Mouse (Mus musculus): ENCODE results near the gene Gprin2. TPM values are rescaled to one million over a fixed set of nuclear protein-coding genes. Genes with fewer than 3 reads are reported as not detected.

Gprin2 gene
- polyA plus RNA-seq (2014; fragmentation: Nextera tagmentation; extraction: Ambion mirVana): 0.54 and 1.1 TPM in 2 replicates

DNA sequence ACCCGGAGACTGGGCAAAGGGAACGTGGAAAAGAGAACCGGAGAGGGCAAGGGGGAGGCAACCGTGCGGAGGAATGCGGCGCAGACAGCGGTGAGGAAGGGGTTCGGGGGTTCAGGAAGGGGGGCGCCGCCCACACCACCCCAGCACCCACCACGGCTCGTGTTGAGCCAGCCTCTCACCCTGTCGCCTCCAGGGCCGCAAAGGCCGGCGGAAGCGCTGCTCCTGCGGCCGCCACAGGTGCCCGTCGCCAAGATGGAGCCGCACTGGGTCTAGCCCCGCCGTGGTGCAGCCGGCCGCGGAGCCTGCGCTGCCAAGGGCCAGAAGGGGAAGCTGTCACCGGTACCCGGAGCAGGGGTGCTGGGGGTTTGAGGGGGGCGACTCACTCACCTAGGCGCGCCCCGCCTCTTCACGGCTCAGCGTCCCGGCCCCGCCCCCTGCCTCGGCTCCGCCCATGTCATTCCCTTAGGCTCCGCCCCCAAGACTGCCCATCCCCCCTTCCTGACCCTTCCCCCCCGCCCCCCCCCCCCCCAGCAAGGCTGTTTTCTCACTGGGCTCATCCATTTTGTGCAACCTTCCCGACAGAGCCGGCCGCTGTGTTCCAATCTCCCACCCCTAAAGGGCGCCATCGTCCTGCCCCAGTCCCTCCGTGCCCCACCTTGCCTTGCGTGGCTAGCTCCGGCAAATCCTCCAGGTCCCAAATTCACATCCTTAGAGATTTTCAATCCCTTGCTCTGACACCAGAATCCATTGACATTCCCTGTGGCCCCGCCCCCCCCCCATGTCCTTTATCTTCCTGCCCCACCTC lies at the start of gene Gprin2:
Gene Gprin2, minus strand, starts transcription at position 423 of the 805 bp plus-strand sequence.
- H3K9ac ChIP-seq (ENCODE audit: low read length): peak within 1 kb of the TSS; percentile 67
- 0 out of 2 replicates have a peak, but pooled peaks cover 2% of the 10 kb centered on the region for H3K27me3 ChIP-seq (ENCODE audit: control insufficient read depth, insufficient read depth, low read length)
- H3K4me1 ChIP-seq (ENCODE audit: control insufficient read depth, insufficient read depth, low read length): no peaks in the 10 kb centered on the region
- 0 out of 2 replicates have a peak within 1 kb of the TSS, but pooled peaks have one; percentile 44 for H3K27ac ChIP-seq (ENCODE audit: low read depth, low read length)
- 3% methylated on average over 34 of the region's 52 CpGs for WGBS
- ATAC-seq (ENCODE audit: insufficient read depth, low FRiP score, low TSS enrichment) (peak; percentile 73), DNase-seq (ENCODE audit: low spot score) (peak; percentile 46)
- peak within 1 kb of the TSS; percentile 96 for H3K4me2 ChIP-seq (ENCODE audit: low read depth)
- H3K9me3 ChIP-seq (ENCODE audit: control insufficient read depth, low read length): no peaks in the 10 kb centered on the region
- peak within 1 kb of the TSS; percentile 70 for H3K4me3 ChIP-seq (ENCODE audit: low read depth, low read length)
- H3K36me3 ChIP-seq (ENCODE audit: control insufficient read depth, insufficient read depth, low read length): no peaks in the 10 kb centered on the region

DNA sequence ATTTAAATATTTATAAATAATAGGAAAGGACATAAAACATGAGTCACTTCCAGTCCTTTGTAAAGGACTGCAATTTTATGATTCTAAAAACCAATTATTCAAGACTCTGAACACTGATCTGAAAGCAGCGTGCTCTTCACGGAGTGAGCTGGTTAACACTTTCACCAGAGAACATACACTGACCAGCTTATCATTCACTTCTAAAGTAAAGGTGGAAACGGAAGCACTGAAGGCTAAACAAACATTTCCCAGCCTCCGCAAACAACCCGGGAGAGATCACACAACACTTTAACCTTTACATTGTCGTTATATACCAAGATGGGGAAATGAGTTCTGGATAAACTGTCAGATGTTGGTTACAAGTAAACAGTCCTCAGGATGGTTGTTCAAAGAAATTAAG lies 39.2 kb upstream of the Gprin2 start:
- Histone ChIP-seq H3K9ac (ENCODE audit: low read length) (no peak overlapping the region), H3K36me3 (ENCODE audit: control insufficient read depth, insufficient read depth, low read length) (no peaks in the 10 kb centered on the region), H3K27ac (ENCODE audit: low read depth, low read length) (no peak overlapping the region), H3K4me3 (ENCODE audit: low read depth, low read length) (no peak overlapping the region), H3K27me3 (ENCODE audit: control insufficient read depth, insufficient read depth, low read length) (no peaks in the 10 kb centered on the region), H3K4me1 (ENCODE audit: control insufficient read depth, insufficient read depth, low read length) (no peaks in the 10 kb centered on the region), H3K9me3 (ENCODE audit: control insufficient read depth, low read length) (no peaks in the 10 kb centered on the region), H3K4me2 (ENCODE audit: low read depth) (no peak overlapping the region)
- DNase-seq (ENCODE audit: low spot score) (no peak), ATAC-seq (ENCODE audit: insufficient read depth, low FRiP score, low TSS enrichment) (no peak)
- WGBS: 85% methylated on average over 6 of the region's 6 CpGs

DNA sequence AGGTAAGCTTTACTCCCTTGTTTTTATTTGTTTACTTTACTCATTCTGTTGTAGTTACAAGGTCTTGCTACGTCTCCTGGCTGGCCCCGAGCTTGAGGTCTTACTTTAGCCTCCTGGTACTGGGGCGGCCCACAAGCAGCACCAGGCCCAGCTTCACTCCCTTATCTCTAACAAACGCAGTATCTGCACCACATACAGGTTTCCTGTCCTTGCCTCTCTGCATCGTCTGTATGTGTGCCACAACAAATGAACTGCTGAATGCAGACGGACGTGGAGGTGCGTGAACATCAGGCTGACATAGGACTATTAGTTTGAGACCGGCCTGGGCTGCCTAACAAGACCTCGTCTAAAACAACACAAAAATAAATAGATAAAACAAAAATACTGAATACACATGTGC lies 38.8 kb upstream of the Gprin2 start:
- ATAC-seq (ENCODE audit: insufficient read depth, low FRiP score, low TSS enrichment): no peak

DNA sequence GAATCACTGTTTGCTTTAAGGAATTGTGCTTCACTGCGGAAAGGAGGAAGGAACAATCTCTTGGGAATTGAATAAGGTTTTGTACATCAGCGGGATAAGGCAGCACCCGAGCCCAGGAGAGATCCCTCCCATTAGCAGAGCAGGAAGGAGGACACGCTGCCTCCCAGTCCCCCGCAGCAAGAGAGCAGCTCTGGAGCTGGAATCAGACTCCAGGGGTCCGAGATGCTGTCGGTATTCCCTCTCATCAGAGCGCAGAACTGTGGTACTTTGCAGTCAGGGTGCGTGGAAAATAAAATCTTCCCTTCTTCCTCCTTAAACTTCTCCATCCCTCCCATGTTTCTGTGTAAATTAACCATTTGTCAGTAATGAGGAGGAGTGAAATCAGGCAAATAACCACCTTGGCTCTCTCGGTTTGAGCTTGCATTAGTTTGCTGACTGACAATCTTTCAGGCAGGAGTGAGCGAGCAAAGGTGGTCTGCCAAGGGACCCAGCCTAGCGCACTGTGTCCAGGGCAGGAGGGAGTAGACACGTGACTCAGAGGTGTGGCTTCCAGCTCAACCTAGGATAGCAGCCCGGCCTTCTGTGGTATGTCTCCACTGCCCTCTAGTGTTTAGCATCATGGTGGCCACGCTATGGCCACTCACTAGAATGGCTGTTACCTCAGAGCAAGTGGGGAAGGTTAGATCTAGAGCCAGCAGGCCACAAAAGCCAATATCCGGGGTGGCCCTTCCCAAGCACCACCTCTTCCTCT lies 33.4 kb upstream of the Gprin2 start:
- Histone ChIP-seq H3K27ac (ENCODE audit: low read depth, low read length) (no peak overlapping the region), H3K4me2 (ENCODE audit: low read depth) (peak overlapping the region; percentile 56), H3K9ac (ENCODE audit: low read length) (no peak overlapping the region), H3K27me3 (ENCODE audit: control insufficient read depth, insufficient read depth, low read length) (no peaks in the 10 kb centered on the region), H3K4me1 (ENCODE audit: control insufficient read depth, insufficient read depth, low read length) (no peaks in the 10 kb centered on the region), H3K36me3 (ENCODE audit: control insufficient read depth, insufficient read depth, low read length) (no peaks in the 10 kb centered on the region), H3K9me3 (ENCODE audit: control insufficient read depth, low read length) (no peaks in the 10 kb centered on the region), H3K4me3 (ENCODE audit: low read depth, low read length) (peak overlapping the region; percentile 25)
- DNase-seq (ENCODE audit: low spot score): peak; percentile 81
- ATAC-seq (ENCODE audit: insufficient read depth, low FRiP score, low TSS enrichment): peak; percentile 99
- 2% methylated on average over 16 of the region's 16 CpGs for WGBS

More for the DNA sequence above, 38.8 kb upstream of the Gprin2 start:
- Histone ChIP-seq H3K9ac (ENCODE audit: low read length) (no peak overlapping the region), H3K4me3 (ENCODE audit: low read depth, low read length) (no peak overlapping the region), H3K4me2 (ENCODE audit: low read depth) (no peak overlapping the region), H3K27ac (ENCODE audit: low read depth, low read length) (no peak overlapping the region), H3K36me3 (ENCODE audit: control insufficient read depth, insufficient read depth, low read length) (no peaks in the 10 kb centered on the region), H3K4me1 (ENCODE audit: control insufficient read depth, insufficient read depth, low read length) (no peaks in the 10 kb centered on the region), H3K27me3 (ENCODE audit: control insufficient read depth, insufficient read depth, low read length) (no peaks in the 10 kb centered on the region), H3K9me3 (ENCODE audit: control insufficient read depth, low read length) (no peaks in the 10 kb centered on the region)
- DNase-seq (ENCODE audit: low spot score): no peak
- WGBS: 89% methylated on average over 10 of the region's 10 CpGs

DNA sequence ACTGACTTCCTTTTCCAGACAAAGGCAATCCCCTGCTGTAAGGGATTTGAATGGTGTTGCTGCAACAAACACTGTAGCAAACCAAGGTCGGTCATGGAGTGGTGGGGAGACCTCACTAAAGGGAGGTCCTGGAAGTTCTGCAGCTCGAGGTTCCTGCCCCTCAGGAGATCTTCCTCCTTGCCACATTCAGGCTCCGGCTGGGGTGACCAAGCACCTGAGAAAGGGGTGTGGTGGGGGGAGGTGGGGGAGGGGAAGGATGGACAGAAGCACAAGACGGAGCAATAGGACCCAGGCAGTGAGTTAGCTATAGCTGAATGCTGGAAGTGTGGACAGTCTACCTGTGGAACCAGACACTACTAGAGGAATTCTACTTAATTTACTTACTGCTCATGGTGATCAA lies 32.4 kb upstream of the Gprin2 start:
- 65% methylated on average over 4 of the region's 4 CpGs for WGBS
- H3K4me2 ChIP-seq (ENCODE audit: low read depth): no peak overlapping the region

DNA sequence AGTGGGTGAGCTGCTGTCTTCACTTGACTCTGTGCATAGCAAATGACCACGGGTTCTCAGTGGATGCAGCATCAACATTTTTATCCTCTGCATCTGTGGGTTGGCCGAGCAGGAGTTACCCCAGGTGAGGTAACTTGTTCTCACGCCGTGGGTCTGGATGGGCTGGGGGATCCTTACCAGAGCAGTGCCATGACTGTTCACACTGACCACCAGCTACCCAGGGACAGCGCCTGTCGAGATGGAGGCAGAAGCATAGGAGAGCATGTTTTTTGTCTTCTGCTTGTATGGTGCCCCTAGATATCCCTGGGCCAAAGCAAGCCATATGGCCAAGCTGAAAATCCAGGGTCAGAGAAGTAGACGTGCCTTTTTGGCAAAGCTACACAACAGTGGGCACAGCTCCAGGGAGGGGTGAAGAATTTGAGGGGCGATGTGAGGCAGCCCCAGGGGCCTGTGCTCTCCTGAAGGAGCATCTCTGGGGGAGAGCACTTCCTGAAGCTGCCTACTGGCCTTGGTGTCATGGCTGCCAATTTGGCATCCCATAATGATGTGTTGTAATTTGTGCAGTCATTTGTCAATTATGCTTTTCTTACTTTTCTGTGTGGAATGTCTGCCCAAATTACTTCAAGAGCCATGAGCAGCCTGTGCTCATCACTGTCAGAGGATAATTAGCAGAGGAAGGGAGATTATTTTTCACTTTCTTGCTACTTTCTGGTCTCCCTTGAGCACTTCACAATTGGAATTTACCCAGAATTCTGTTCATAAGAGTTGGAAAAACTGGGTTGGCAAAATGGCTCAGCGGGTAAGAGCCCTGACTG lies 31.6 kb upstream of the Gprin2 start:
- H3K4me2 ChIP-seq (ENCODE audit: low read depth): no peak overlapping the region
- H3K9ac ChIP-seq (ENCODE audit: low read length): no peak overlapping the region
- no peaks in the 10 kb centered on the region for H3K4me1 ChIP-seq (ENCODE audit: control insufficient read depth, insufficient read depth, low read length)
- 87% methylated on average over 9 of the region's 9 CpGs for WGBS
- no peak overlapping the region for H3K27ac ChIP-seq (ENCODE audit: low read depth, low read length)
- H3K4me3 ChIP-seq (ENCODE audit: low read depth, low read length): no peak overlapping the region
- H3K36me3 ChIP-seq (ENCODE audit: control insufficient read depth, insufficient read depth, low read length): no peaks in the 10 kb centered on the region
- H3K9me3 ChIP-seq (ENCODE audit: control insufficient read depth, low read length): no peaks in the 10 kb centered on the region
- no peaks in the 10 kb centered on the region for H3K27me3 ChIP-seq (ENCODE audit: control insufficient read depth, insufficient read depth, low read length)
- DNase-seq (ENCODE audit: low spot score) (no peak), ATAC-seq (ENCODE audit: insufficient read depth, low FRiP score, low TSS enrichment) (no peak)

More for the DNA sequence above, 32.4 kb upstream of the Gprin2 start:
- DNase-seq (ENCODE audit: low spot score) (no peak), ATAC-seq (ENCODE audit: insufficient read depth, low FRiP score, low TSS enrichment) (no peak)
- H3K4me1 ChIP-seq (ENCODE audit: control insufficient read depth, insufficient read depth, low read length): no peaks in the 10 kb centered on the region
- H3K9ac ChIP-seq (ENCODE audit: low read length): no peak overlapping the region
- no peaks in the 10 kb centered on the region for H3K9me3 ChIP-seq (ENCODE audit: control insufficient read depth, low read length)
- H3K27ac ChIP-seq (ENCODE audit: low read depth, low read length): no peak overlapping the region
- H3K27me3 ChIP-seq (ENCODE audit: control insufficient read depth, insufficient read depth, low read length): no peaks in the 10 kb centered on the region
- no peak overlapping the region for H3K4me3 ChIP-seq (ENCODE audit: low read depth, low read length)
- no peaks in the 10 kb centered on the region for H3K36me3 ChIP-seq (ENCODE audit: control insufficient read depth, insufficient read depth, low read length)

DNA sequence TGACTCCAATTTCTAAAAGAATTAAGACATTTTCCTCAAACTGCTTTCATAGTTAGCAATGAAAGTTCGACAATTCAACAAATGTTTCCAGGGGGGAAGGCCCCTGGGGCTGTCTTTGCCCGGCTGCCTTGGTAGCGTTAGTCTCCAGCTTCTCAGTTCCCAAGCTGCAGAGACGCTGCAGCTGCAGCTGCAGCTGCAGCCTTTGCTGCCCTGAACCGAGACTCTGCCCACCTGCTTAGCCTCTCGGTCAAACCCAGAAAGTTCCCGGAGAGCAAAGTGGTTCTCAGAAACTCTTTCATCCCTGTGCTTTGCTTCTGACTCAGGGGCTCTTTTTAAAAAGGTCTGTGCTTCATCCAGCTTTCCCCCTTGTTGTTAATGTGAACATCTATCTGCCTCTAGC lies 30.9 kb upstream of the Gprin2 start:
- H3K4me2 ChIP-seq (ENCODE audit: low read depth): no peak overlapping the region
- no peak overlapping the region for H3K9ac ChIP-seq (ENCODE audit: low read length)
- H3K9me3 ChIP-seq (ENCODE audit: control insufficient read depth, low read length): no peaks in the 10 kb centered on the region
- no peak for ATAC-seq (ENCODE audit: insufficient read depth, low FRiP score, low TSS enrichment)
- no peaks in the 10 kb centered on the region for H3K36me3 ChIP-seq (ENCODE audit: control insufficient read depth, insufficient read depth, low read length)
- H3K4me3 ChIP-seq (ENCODE audit: low read depth, low read length): no peak overlapping the region
- 66% methylated on average over 7 of the region's 7 CpGs for WGBS
- no peaks in the 10 kb centered on the region for H3K4me1 ChIP-seq (ENCODE audit: control insufficient read depth, insufficient read depth, low read length)
- no peak for DNase-seq (ENCODE audit: low spot score)
- no peak overlapping the region for H3K27ac ChIP-seq (ENCODE audit: low read depth, low read length)
- no peaks in the 10 kb centered on the region for H3K27me3 ChIP-seq (ENCODE audit: control insufficient read depth, insufficient read depth, low read length)

DNA sequence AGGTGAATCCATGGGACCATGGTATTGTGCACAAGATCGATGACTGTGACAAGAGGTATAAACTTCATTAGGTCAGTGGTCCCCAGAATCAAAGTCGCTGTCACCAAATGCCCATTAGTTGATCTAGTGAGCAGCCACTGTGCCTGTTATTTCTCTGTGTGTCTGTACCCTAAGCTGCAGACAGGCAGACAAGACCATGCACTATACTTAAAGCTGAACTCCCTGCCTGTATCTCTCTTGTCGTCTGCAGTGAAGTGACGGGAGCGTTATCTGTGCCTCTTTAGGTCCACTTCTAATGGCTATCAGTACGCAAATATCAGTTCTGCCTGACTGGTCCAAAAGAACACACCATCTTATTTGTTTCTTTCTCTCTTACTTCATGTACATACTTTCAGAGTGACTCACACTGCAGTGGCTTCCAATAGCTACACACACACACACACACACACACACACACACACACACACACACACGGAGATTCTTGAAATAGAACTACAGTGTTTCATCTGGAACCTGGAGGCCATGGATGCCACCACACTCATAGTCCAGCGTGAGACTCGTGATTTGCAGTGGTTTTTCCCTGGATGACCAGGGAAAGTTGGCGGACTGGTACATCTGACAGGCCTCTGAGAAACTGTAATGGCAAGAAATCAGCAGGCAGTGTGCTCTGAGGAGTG lies 27.5 kb upstream of the Gprin2 start:
- H3K27ac ChIP-seq (ENCODE audit: low read depth, low read length): no peak overlapping the region
- no peak overlapping the region for H3K4me3 ChIP-seq (ENCODE audit: low read depth, low read length)
- H3K36me3 ChIP-seq (ENCODE audit: control insufficient read depth, insufficient read depth, low read length): no peaks in the 10 kb centered on the region
- H3K9ac ChIP-seq (ENCODE audit: low read length): no peak overlapping the region
- H3K9me3 ChIP-seq (ENCODE audit: control insufficient read depth, low read length): no peaks in the 10 kb centered on the region
- no peak for ATAC-seq (ENCODE audit: insufficient read depth, low FRiP score, low TSS enrichment)
- 90% methylated on average over 10 of the region's 10 CpGs for WGBS
- no peak for DNase-seq (ENCODE audit: low spot score)
- no peaks in the 10 kb centered on the region for H3K27me3 ChIP-seq (ENCODE audit: control insufficient read depth, insufficient read depth, low read length)
- H3K4me2 ChIP-seq (ENCODE audit: low read depth): no peak overlapping the region
- no peaks in the 10 kb centered on the region for H3K4me1 ChIP-seq (ENCODE audit: control insufficient read depth, insufficient read depth, low read length)
